Mouse (Mus musculus) left cerebral cortex, postnatal 36 days (tissue): ENCODE data around the gene Gpr171. TPM values are rescaled to one million over a fixed set of nuclear protein-coding genes. Genes with fewer than 3 reads are reported as not detected.
"Not testable (repeated sequence)": the region's sequence is repeated elsewhere in the genome, so short reads cannot be mapped to it uniquely, and the experiment has no call there.

Source experiments
- DNase-seq, 2 experiments: peaks; one replicate each; pipeline ENCODE4 v3.0.0; 2021 to 2022; ENCODE audit warnings: low spot score in 2 of 2, mixed read lengths in 1 of 2
- intact Hi-C: fragments of 180-260 bp; cut with DNase I; formaldehyde crosslinking; loops from one replicate; pipeline ENCODE4 v1.15.1; 2025
- total RNA-seq, 2 experiments: library from RNA; stranded (reverse); gene quantifications; 2 replicates each; pipeline ENCODE4 v1.2.3; 2021

The Gpr171 gene
- not detected for total RNA-seq

GRCm38 (mm10) chr3:59101218-59101986 is at the start of gene Gpr171:
Gpr171 (minus strand) TSS chr3:59101821.
- DNase-seq: no peak
- intact Hi-C loops: no loop called here

- no peak for DNase-seq
- intact Hi-C loops: no loop called here
These were observed 49.0 kb upstream of the Gpr171 start for GRCm38 (mm10) chr3:59150624-59151023.

- intact Hi-C loops: no loop called here
- no peak for DNase-seq
These were observed 48.0 kb upstream of the Gpr171 start for GRCm38 (mm10) chr3:59149646-59150045.

GRCm38 (mm10) chr3:59145194-59145593 is 43.6 kb upstream of the Gpr171 start:
- intact Hi-C loops: no loop called here
- DNase-seq: no peak

- intact Hi-C loops: no loop called here
- no peak for DNase-seq
These were observed 40.1 kb upstream of the Gpr171 start for GRCm38 (mm10) chr3:59141507-59142305.

GRCm38 (mm10) chr3:59140941-59141340 is 39.3 kb upstream of the Gpr171 start:
- DNase-seq, intact Hi-C loops: not testable (repeated sequence)

GRCm38 (mm10) chr3:59140115-59140514 is 38.5 kb upstream of the Gpr171 start:
- intact Hi-C loops: no loop called here
- no peak for DNase-seq

GRCm38 (mm10) chr3:59139651-59140051 is 38.0 kb upstream of the Gpr171 start:
- no peak for DNase-seq

GRCm38 (mm10) chr3:59138946-59139468 is 37.4 kb upstream of the Gpr171 start:
- no peak for DNase-seq
- intact Hi-C loops: no loop called here

More at GRCm38 (mm10) chr3:59139651-59140051, 38.0 kb upstream of the Gpr171 start:
- intact Hi-C loops: no loop called here

- intact Hi-C loops: no loop called here
- DNase-seq: no peak
These were observed 34.5 kb upstream of the Gpr171 start for GRCm38 (mm10) chr3:59135911-59136653.

GRCm38 (mm10) chr3:59133189-59133588 is 31.6 kb upstream of the Gpr171 start:
- intact Hi-C loops: no loop called here

GRCm38 (mm10) chr3:59131966-59132365 is 30.3 kb upstream of the Gpr171 start:
- intact Hi-C loops: no loop called here
- no peak for DNase-seq

More at GRCm38 (mm10) chr3:59133189-59133588, 31.6 kb upstream of the Gpr171 start:
- DNase-seq: no peak

GRCm38 (mm10) chr3:59131081-59131480 is 29.5 kb upstream of the Gpr171 start:
- no peak for DNase-seq

GRCm38 (mm10) chr3:59130431-59130830 is 28.8 kb upstream of the Gpr171 start:
- DNase-seq: no peak
- intact Hi-C loops: no loop called here

More at GRCm38 (mm10) chr3:59131081-59131480, 29.5 kb upstream of the Gpr171 start:
- intact Hi-C loops: no loop called here

GRCm38 (mm10) chr3:59129547-59129946 is 27.9 kb upstream of the Gpr171 start:
- DNase-seq: no peak
- intact Hi-C loops: no loop called here

GRCm38 (mm10) chr3:59128681-59129080 is 27.1 kb upstream of the Gpr171 start:
- intact Hi-C loops: no loop called here
- DNase-seq: no peak

GRCm38 (mm10) chr3:59125783-59126555 is 24.3 kb upstream of the Gpr171 start:
- intact Hi-C loops: no loop called here

GRCm38 (mm10) chr3:59125022-59125421 is 23.4 kb upstream of the Gpr171 start:
- intact Hi-C loops: no loop called here
- no peak for DNase-seq

More at GRCm38 (mm10) chr3:59125783-59126555, 24.3 kb upstream of the Gpr171 start:
- DNase-seq: no peak
